Mouse (Mus musculus): ENCODE results near the gene Gm13539.

The Gm13539 gene

GRCm38 (mm10) chr2:25824751-25825150 is 42.7 kb downstream of the Gm13539 start:
- in situ Hi-C loops (cut with MboI, MseI) = loop anchor here (5.0 kb wide), 1 partner anchor 952 kb away; no protein-coding TSS in a partner anchor

DNA sequence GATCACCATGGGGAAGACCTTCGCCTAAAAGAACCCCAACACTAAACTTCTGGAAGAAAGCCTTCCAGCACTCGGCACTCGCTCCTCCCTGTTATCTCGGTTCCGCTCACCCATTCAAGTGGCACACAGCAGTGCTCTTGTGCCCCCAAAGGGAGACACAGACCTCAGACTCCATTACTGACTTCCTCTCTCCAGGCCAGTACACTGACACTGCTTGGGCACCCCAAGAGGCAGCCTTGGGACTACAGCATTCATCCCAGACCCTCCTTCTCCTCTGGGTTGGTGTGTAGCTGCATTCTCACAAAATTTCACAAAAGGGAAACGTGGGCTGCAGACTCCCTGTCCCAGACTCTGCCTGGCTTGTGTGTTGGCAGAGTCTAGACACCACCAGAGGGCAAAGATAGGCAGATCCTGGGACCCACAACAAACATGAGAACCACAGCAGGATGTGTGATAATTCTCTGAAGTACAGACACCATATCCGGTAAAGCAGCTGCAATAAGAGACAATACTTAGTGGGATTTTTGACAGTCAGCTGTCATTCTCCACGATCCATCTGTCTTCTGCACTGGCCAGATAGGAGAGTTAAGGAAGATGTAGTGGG is 46.4 kb downstream of the Gm13539 start:
- in situ Hi-C loops (cut with MboI, MseI) = loop anchor here (5.0 kb wide), 1 partner anchor 956 kb away; no protein-coding TSS in a partner anchor

GRCm38 (mm10) chr2:25830786-25831185 is 48.7 kb downstream of the Gm13539 start:
- in situ Hi-C loops (cut with MboI, MseI) = no loop called here

DNA sequence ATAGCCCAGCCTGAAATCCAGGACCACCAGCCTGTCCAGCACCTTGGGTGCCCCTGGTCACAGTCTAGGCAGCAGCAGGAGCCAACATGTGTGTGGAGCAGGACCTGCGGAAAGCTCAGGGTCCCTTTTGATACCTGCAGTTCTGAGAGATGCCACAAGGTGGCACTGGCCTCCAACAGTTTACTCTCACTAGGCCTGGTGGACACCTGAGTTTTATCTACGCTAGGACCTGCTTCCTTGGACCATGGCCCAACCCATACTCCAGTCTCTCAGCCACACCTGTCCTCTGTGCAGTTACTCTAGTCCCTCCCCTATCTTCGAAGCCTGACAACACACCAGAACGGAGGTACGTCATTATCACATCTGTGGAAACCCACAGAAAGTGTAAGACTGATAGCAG is 54.2 kb downstream of the Gm13539 start:
- in situ Hi-C loops (cut with MboI, MseI) = no loop called here
